Mouse (Mus musculus): Measurements from ENCODE around the gene Amdhd1. TPM values are rescaled to one million over a fixed set of nuclear protein-coding genes. Genes with fewer than 3 reads are reported as not detected.
"Not testable (repeated sequence)": the region's sequence is repeated elsewhere in the genome, so short reads cannot be mapped to it uniquely, and the experiment has no call there.

Amdhd1 gene
- under 1 TPM; 0.14 to 0.50 TPM for total RNA-seq (2021)
- long read RNA-seq, experiment 1 = 0 reads
- long read RNA-seq, experiment 2 = 0 reads

DNA sequence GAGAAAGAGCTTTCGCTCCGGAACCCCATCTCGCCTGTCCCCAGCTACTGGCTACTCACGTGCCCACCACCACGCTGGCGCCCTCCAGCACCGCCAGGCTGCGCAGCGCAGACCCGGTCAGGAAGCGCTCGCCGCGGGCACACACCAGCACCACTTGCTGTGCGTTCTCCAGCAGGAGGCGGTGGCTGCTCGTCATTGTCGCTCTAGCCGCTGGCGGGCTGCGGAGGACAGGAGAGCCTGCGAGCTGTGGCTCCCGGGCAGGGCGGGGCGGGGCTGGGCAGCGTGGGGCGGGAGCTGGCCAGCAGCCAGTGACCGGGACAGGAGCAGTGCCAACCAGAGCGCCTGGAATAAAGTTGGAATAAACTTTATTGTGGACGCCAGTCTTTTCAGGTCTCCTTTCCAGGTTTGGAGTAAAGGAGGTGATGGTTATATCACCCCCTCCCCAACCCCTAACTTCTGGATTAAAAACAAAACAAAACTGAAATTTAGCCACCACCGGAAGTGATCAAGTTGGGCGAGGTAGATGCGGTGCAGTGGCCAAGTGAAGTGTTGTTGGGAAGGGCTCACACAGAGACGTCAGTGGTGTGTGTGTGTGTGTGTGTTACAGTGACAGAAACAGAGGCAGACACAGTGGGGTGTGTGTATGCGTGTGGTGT, at the start of gene Amdhd1:
Amdhd1 (minus strand) TSS at position 259 of the 656 bp plus-strand sequence.
- DNase-seq (ENCODE audit: low spot score in 2 of 2) = peak; percentile 51 to 53

DNA sequence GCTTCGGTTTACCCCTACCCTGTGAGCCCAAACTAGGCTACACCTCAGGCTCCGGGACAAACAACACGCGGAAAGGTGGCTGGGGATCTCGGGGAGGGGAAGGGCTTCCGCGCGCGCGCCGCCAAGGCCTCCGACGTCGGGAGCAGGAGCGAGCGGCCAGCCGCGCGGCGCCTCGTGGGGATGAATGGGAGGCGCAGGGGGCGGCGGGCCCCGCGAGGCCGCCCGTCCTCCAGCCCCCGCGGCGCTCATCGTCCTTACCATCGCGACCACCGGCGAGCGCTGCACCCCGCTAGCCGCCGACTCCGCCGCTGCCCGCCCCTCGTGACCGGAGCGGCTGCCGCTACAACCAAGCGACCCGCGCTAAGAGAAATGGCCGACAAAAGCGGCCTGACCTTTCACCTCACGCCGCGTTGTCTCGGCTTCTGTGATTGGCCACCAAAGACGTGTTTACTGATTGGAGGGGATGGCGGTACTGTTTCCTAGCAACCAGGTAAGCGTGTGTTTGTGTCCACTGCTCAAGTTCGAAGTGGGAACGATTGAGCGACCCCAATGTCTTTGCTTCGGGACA, 49.5 kb upstream of the Amdhd1 start, which contains the start of gene Snrpf:
Snrpf (minus strand) TSS at position 426 of the 568 bp plus-strand sequence.
- DNase-seq (ENCODE audit: low spot score in 2 of 2) = peak; percentile 96

DNA sequence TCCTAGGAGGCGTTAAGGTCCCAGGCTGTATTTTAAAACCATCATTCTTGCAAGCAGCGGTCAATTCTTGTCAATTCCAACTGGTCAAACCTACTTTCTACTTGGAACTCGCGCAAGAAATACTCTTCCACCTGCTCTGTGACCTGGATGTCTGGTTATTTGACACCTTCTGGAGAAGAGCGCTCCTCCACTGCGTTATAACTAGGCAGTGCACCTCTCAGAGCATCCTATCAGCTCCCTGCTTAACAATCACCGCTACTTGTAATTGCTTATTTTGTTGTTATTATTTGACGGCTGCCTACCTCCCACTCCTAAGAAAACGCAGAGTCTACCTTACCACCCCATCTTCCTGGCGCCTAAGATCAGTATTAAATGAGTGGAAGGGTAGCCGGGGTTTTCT, 49.0 kb upstream of the Amdhd1 start:
- no peak for DNase-seq (ENCODE audit: low spot score in 2 of 2)

DNA sequence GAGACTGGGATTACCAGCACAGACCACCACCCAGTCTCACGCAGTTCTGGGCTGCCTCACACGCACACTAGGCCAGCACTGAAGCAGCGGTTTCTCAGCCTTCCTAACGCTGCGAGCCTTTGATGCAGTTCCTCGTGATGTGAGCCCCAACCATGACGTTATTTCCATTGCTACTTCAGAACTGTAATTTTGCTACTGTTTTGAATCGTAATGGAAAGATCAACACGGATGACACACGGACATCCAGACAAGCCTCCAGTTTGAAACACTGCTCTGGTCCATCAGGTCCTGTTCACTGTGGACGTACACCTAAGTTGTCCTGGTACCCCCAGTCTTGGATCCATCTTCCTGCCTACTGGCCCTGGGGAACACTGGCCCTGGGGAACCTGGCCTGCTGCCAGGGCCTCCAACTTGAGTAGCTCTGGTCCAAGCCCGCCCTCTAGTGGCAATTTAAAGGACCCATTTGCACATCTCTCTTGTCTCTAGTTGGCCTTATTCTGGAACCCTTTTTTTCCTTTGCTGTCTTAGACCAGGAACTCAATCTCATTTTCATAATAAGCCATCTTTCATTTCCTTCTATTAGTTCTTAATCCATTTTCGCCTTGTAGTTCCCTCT, 37.5 kb upstream of the Amdhd1 start:
- DNase-seq (ENCODE audit: low spot score in 2 of 2) = peak; percentile 61 to 78

DNA sequence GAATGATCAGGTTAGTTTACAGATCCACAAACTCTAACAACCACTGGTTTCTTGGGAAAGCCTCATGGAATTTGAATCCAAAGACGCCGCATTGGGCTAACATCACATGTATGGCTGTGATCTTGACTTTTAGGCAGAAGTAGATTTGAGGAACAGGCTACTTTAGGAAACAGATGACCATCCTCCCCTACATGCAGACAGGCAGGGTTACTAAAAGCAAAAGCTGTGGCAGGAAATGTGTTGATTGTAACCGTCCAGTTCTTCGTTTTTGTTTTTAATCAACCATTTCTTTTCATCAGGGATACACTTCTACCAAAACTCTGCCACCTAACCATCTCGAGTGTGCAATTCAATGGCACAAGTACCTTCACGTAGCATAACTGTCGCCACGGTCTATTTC, 36.1 kb upstream of the Amdhd1 start:
- DNase-seq (ENCODE audit: low spot score in 2 of 2) = no peak

DNA sequence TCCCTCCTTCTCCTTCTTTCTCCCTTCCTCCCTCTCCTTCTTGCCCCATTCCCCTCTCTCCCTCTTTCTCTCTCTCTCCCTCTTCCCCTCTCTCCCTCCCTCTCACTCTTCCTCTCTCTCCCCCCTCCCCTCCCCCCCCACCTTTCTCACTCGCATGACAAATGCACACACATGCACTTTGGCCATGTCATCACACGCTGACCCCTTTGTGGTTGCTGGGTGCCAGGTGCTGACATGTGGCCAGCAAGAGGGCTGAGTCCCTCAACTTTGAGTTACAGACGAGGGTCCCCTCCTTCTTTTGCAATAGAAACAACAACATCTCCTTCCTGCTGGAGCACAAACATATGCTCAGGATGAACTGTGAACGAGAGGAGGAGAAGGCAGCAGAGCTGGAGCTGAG, 35.1 kb upstream of the Amdhd1 start:
- no peak for DNase-seq (ENCODE audit: low spot score in 2 of 2)

DNA sequence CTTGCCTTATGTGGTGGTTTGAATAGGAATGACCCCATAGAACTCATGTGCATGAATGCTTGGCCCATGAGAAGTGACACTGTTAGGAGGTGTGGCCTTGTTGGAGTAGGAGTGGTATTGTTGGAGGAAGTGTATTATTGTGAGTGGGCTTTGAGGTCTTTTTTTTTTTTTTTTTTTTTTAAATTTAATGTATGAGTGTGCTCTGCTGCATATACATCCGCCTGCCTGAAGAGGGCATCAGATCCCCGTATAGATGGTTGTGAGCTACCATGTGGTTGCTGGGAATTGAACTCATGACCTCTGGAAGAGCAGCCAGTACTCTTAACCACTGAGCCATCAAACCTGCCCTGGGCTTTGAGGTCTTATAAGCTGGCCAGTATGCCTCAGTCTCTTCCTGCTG, 32.4 kb upstream of the Amdhd1 start:
- no peak for DNase-seq (ENCODE audit: low spot score in 2 of 2)

DNA sequence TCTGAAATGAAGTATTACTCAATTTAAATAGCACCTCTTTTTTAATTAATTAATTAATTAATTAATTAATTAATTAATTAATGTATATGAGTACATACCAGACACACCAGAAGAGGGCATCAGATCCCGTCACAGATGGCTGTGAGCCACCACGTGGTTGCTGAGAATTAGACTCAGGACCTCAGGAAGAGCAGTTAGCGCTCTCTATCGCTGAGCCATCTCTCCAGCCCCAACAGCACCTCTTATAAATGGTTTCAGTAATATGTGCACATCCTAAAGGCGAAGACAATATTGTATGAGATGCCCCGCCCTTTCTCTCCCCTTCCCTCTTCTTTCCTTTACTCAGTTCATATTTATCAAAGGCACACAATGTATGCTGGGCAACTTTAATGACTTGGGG, 28.8 kb upstream of the Amdhd1 start:
- DNase-seq (ENCODE audit: low spot score in 2 of 2) = no peak

DNA sequence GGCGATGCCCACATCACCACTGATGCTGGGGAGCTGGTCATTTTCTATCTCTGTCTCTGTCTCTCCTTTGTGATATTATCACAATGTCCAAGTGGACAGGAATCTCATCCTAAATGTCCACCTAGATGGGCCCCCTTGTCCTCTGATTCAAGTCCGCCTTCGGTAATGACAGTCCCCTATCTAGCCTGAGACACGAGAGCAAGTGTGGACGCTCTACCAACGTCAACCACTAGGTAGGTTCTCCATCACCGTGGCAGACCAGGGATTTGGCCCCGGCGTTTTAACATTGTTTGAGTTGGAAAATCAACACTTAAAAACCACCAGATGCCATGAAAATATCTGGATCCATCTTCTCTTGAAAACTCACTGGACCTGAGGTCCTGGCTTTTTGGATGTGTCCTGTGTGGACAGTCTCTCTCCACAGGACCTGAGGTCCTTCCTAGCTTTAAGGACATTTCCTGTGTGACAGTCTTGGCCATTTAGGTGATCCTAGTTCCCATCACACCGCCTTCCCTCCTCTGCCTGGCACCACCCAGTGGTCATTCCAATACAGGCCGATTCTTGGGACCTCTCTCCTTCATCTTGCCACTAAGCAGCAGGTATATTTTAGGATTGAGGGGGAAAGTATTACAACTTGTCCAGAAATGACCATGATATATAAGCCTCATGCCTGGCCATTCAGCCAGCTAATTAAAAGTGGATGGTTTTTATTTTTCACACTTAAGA, 28.2 kb upstream of the Amdhd1 start:
- DNase-seq (ENCODE audit: low spot score in 2 of 2) = no peak

DNA sequence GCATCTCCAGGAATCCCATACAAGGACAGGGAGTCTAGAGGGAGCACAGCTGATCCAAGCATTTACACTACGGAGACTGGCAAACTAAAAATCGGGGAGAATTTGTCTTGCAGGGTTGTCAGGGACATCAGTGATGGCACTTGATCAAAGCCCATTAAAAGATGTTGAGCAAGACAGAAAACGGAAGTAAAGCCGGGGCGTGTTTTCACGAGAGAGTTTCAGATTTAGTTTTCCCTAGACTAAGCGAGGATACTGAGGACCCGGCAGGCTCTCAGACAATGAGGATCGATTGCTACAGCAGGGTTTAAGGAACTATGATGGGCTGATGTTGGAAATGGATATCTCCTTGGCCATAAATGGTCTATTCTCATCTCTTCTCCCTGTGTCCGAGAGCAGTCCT, 27.2 kb upstream of the Amdhd1 start:
- no peak for DNase-seq (ENCODE audit: low spot score in 2 of 2)

DNA sequence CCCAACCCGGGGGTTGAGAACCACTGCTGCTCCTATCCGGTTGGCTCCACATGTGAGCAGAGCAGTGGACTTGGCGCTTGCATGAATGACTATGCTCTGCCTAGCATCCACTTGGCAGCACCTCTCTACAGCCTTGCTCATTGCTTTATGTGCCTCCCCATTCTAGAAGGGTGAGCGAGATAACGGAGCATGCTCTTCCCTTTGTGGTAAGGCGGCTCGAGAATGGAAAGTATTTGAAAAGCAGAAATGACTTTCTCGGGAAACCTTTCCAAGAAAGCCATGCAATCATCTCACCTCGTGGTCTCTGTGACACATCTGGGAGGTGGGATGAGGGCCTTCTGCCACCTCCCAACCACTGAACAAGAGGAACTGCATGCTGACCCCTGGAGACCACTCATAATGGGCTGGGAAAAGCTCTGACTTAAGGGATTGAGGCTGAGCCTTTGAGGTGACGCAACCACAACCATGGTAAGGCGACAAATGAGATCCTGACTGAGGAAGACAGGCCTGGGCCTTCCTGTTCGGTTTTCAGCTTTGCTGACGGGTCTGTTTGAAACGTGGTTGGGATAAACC, 24.8 kb upstream of the Amdhd1 start:
- no peak for DNase-seq (ENCODE audit: low spot score in 2 of 2)

DNA sequence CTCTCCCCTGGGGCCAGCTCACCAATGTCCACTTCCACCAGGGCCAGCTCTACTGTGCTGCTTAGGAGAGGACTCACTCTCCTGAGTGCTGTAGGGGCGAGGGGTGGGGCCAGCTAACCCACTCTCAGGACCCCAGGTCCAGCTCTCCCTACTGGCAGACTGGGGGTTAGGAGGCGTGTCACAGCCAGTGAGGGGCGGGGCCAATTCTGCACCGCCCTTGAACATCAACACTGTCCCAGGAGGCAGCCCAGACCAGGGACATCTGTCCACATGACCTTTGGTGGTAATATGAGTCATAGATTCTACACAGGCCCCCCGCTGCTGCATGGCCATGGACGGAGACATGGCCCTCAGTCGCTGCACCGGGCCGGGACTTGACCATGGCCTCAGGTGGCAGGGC, 20.0 kb upstream of the Amdhd1 start:
- DNase-seq (ENCODE audit: low spot score in 2 of 2) = no peak

DNA sequence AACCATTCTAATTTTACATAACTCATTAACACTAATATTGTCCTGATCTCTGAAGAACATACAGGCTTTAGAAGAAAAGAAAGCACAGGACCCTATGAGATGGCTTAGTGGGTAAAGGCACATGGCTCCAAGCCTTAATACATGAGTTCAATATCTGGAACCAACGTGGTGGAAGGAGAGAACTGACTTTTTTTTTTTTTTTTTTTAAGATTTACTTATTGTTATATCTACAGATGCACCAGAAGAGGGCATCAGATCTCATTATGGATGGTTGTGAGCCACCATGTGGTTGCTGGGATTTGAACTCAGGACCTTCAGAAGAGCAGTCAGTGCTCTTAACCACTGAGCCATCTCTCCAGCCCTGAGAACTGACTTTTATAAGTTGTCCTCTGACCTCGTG, 18.1 kb upstream of the Amdhd1 start:
- DNase-seq (ENCODE audit: low spot score in 2 of 2) = not testable (repeated sequence)

DNA sequence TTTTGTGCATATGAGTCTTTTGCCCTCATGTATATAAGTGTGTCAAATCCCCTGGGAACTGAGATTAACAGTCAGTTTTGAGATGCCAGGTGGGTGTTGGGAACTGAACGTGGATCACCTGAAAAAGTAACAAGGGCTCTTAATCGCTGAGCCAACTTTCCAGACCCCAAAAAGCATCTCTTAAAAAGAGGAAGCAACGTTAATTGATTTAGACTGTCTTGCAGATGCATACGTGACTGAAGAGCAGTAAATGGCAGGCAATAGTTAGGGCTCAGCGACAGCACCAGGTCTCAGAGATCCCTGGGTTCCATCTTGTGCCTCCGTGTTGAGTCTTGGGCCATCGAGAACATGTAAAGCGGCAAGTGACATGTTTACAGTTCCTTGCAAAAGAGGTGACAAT, 12.8 kb upstream of the Amdhd1 start:
- DNase-seq (ENCODE audit: low spot score in 2 of 2) = no peak

DNA sequence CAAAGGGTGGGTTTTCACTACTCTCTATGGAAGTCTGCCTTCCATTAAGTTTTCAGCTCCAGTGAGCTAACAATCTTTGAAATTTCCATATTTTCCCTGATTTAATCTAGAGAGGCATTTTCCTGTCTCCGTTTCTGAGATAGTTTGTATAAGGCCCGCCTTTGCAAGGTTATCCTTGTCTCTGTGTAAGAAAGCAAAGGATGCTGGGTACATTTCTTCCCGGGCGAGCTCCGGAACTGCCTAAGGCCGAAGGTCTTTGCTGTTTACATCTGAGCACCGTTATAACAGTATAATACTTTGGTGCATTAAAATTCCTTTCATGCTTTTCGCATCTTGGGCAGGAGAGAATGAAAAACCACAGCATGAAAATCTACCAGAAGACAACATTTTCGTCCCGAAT, 10.0 kb upstream of the Amdhd1 start:
- DNase-seq (ENCODE audit: low spot score in 2 of 2) = no peak

DNA sequence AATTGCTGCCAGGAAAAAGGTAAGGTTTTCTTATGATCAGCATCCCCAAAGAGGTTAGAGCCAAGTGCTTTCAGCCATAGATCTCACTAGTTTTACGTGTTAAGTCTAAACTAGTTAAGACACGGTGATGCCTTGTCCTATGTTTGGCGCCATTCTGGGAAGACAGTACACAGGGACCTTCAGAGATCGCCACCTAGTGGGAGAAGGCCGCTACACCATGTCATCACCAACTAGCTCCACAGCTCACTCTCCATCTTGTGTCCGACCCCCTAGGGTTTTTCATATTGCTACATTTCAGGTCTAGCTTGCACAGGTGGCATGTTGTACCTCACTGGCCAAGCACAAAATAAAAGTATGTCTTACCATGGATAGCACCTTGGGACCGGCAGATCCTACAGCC, 9.2 kb upstream of the Amdhd1 start:
- DNase-seq (ENCODE audit: low spot score in 2 of 2) = peak; percentile 55 to 77

DNA sequence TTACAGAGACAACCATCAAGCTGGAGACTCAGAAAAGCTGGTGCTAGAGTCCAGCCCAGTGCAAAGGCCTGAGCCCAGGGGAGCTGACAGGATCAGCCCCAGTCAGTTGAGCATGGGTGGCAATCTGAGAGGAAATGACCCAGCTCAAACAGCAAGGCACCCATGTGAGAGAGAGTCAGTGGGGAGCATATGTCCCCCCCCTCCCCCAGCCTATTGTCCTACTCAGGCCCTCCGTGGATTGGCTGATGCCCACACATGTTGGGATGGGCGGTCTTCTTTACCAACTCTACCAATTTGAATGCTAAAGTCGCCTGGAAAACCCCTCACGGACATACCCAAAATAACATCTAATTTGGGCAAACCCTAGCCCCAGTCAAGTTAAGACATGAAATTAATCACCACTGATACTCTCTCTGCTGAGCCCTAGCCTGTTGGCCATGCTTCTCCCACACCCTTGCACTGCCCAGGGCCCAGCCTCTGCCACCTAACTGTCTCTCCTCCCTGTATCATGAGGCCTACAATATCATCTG, 8.0 kb upstream of the Amdhd1 start:
- DNase-seq (ENCODE audit: low spot score in 2 of 2) = no peak

DNA sequence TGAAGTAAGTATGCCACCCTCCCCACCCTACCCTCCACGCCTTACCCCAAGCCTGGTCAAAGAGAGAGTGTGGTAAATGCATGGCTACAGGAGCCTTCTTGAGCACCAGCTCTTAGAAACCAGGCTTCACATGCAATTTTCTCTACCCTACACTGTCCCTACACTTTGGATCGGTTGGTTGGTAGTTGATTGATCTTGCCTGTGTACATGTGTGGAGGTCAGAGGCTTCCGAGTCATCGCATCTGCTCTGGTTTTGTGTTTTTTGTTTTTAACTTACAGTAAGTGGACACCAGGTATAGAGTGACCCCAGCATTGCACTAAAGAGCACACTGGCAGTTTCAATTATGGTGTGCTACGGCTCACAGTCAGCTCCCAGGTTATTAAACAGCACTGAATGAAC, 4.3 kb upstream of the Amdhd1 start:
- no peak for DNase-seq (ENCODE audit: low spot score in 2 of 2)

DNA sequence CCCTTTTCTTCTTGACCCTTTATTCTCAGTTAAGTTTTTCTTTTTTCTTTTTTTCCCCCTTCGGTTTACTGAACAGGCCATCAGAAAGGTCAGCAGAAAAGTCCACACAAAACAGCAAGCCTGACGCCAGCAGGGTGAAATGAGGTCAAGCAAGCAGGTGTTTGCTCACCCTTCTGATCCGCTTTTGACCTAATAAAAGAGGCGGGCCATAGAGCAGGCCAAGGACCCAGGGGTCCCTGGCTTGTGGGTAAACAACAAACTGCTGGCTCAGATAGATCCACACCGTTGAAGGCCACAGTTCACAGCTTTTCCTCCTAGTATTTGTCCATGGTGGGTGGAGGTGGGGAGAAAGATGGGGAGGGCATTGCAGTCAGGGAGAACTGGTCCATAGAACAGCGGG, 3.3 kb upstream of the Amdhd1 start:
- no peak for DNase-seq (ENCODE audit: low spot score in 2 of 2)

DNA sequence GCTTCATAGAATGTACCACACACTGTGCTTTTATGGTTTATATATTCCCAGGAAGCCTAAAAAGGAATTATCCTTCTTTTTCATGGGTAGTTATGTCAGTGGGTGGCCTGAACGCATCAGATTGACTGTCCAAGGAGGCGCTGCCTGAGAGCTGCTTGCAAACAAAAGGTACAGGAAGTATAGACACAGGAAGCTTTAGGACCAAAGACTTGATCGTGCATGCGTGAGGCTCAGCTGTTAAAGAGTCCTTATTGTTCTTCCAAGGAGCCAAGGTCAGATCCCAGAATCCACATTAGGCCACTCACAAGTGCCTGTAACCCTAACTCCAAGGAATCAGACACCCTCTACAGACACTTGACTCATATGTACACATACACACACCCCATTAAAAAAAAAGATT, 2.5 kb upstream of the Amdhd1 start:
- DNase-seq (ENCODE audit: low spot score in 2 of 2) = no peak

DNA sequence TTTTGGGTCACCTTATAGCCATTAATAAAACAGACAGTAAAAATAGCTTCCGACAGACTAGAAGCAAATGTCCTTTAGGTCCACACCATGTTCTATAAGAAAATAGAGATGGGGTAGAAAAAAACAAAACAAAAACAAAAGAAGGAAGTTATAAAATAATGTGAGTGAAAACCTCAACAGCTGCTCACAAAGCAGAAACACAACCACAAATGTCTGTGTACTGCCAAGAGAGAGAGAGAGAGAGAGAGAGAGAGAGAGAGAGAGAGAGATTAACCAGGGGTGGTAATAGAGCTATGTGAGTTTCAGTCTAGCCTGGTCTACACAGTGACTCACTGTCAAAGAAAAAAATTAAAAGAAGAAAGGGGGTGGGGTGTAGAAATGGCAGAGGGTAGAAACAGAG, 1.8 kb upstream of the Amdhd1 start:
- DNase-seq (ENCODE audit: low spot score in 2 of 2) = no peak

All from layer of hippocampus, postnatal 14 days (tissue).